Mouse (Mus musculus): ENCODE measurements at regions not wholly inside any gene's neighbourhood (a gene's known extent, or its start where the extent isn't known, plus 50 kb on each side); places are given as distances from the start of the nearest gene placed in this dataset.

DNA sequence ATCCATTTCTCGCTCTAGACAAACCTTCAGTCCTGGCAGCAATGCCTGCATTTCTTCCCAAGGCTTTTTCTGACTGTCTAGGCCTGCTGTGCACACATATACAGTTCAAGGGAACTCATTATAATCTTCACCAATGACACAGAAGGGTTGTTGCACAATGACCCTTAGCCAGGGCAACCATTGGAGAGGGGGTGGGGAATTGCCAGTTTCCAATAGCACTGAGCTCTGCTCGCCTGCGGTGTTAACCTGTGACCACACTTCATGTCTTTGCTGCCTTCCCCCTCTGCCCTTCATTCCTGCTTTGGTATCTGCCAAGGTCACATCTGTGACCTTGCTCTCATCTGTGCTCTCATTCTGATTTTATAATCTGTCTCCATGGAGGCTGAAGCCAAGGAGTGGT lies 106.2 kb upstream of the Gadl1 start:
- TF ChIP-seq CTCF (IDR thresholded peaks at IDR 0.05; ENCODE audit: control insufficient read depth, insufficient read depth, insufficient replicate concordance, low read depth, low read length) (no peak), POLR2A (IDR thresholded peaks at IDR 0.05; ENCODE audit: control insufficient read depth, low read depth, low read length) (no peak)
